Comparison of ENCODE assay signal across 23 mouse cellular contexts in the genomic region with DNA sequence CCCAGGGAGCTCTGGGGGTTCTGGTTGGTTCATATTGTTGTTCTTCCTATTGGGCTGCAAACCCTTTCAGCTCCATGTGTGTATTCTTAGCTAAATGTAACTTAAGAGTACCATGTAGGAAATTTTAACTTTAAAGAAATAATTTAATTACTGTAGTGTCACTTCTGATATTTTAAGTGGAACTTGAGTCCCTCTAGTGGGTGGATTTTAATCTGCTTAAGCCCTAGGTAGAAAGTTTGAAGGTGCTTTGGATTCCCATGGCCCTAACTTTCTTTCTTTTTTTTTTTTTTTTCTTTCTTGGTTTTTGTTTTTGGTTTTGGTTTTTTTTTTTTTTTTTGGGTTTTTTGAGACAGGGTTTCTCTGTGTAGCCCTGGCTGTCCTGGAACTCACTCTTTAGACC. TPM values are rescaled to one million over a fixed set of nuclear protein-coding genes. Genes with fewer than 3 reads are reported as not detected.
DNase-seq lines count a peak whose midpoint lies in the region; TF ChIP-seq lines count a peak whose summit lies in the region.
"Had no signal": no experiment of that assay in that cellular context is flagged by ENCODE, and none has a peak within 500 bp of the region (broad histone marks: within the 10 kb centered on the region; RNA-seq: fewer than 3 reads in every experiment).

No protein-coding gene starts in this region.

- no peak overlapping the region for H3K27ac ChIP-seq in gastrocnemius, adult 2 months
- H3K27ac ChIP-seq in layer of hippocampus, adult 2 months, result no peak overlapping the region
- no peak overlapping the region for H3K27ac ChIP-seq in limb, embryonic 10.5 days
- H3K27ac ChIP-seq: macrophage; neural tube, embryonic 15.5 days had no signal

- intact Hi-C loops in gastrocnemius, adult 2 months (cut with DNase I), result loop anchor here (5.0 kb wide), 1 partner anchor 183 kb away; no protein-coding TSS in a partner anchor
- intact Hi-C loops in gastrocnemius, postnatal 14 days (cut with DNase I; ENCODE audit: low total_unique reads), result no loop called here
- intact Hi-C loops in left cerebral cortex, postnatal 36 days (cut with DNase I), result no loop called here

- no peaks in the 10 kb centered on the region for H3K9me3 ChIP-seq in limb, embryonic 10.5 days (replicated peaks)
- H3K9me3 ChIP-seq: heart, embryonic 12.5 days; neural tube, embryonic 15.5 days had no signal

- DNase-seq in gastrocnemius, adult 2 months, result no peak
- DNase-seq in gastrocnemius, postnatal 14 days, result no peak
- no peak for DNase-seq in layer of hippocampus, adult 2 months (ENCODE audit: low spot score in 2 of 2)
- no peak for DNase-seq in layer of hippocampus, postnatal 10 days (ENCODE audit: low spot score in 2 of 2)
- DNase-seq in 3T3-L1 (ENCODE audit: low read depth, low spot score) (peak; percentile 29), adipocyte (ENCODE audit: low spot score) (peak; percentile 43)
- DNase-seq in left cerebral cortex, postnatal 36 days (ENCODE audit: low spot score in 2 of 2), result no peak
- no peak for DNase-seq in limb, embryonic 10.5 days (ENCODE audit: low spot score)
- DNase-seq: adrenal gland, postnatal 14 days; cerebellum, adult 18-20 months; cerebellum, postnatal 25 days; embryo, embryonic 11 days; heart, postnatal 4 days; kidney, adult 8-10 months; kidney, postnatal 4 days; lung, adult 2 months; spleen, adult 18-20 months; thymus, adult 18-20 months; thymus, postnatal 4 days had no signal

- no peaks in the 10 kb centered on the region for H3K27me3 ChIP-seq in limb, embryonic 10.5 days (ENCODE audit: low read depth, poor library complexity, severe bottlenecking)
- H3K27me3 ChIP-seq: heart, embryonic 12.5 days; neural tube, embryonic 15.5 days had no signal

- H3K4me1 ChIP-seq in limb, embryonic 10.5 days, result 0 out of 2 replicates have a peak, but pooled peaks cover 3% of the 10 kb centered on the region
- H3K4me1 ChIP-seq: neural tube, embryonic 15.5 days had no signal

- no peak overlapping the region for H3K4me3 ChIP-seq in gastrocnemius, adult 2 months
- H3K4me3 ChIP-seq in layer of hippocampus, adult 2 months, result no peak overlapping the region
- H3K4me3 ChIP-seq in limb, embryonic 10.5 days, result no peak overlapping the region
- H3K4me3 ChIP-seq: heart, embryonic 12.5 days; myocyte; neural tube, embryonic 15.5 days had no signal

- H3K36me3 ChIP-seq in limb, embryonic 10.5 days, result peaks cover 84% of the 10 kb centered on the region

- TF ChIP-seq CTCF in gastrocnemius, adult 2 months (IDR thresholded peaks at IDR 0.05), result peak; percentile 40
- TF ChIP-seq CTCF in layer of hippocampus, adult 2 months (conservative IDR thresholded peaks at IDR 0.05), result peak; percentile 70

RNA-seq across cellular contexts. Expression of gene Mnt, which starts 14.9 kb away (rescaled TPM):
- total RNA-seq in gastrocnemius, adult 2 months (2021), result 10 to 100 TPM in 1 of 2 experiments, 1 to 10 TPM in 1; 6.1 to 11.6 TPM
- total RNA-seq in gastrocnemius, postnatal 14 days (2021), result 1 to 10 TPM; 5.4 to 6.1 TPM
- total RNA-seq in layer of hippocampus, adult 2 months (2021), result 10 to 100 TPM; 31.3 to 32.8 TPM
- total RNA-seq in layer of hippocampus, postnatal 10 days (2021), result 10 to 100 TPM; 31.9 to 34.6 TPM
- total RNA-seq in left cerebral cortex, postnatal 36 days (2021), result 10 to 100 TPM; 31.5 to 31.7 TPM
- 4.8 and 5.7 TPM in 2 replicates for polyA plus RNA-seq in limb, embryonic 10.5 days (2016; fragmentation: Nextera tagmentation; extraction: Ambion mirVana)

RNA-seq across cellular contexts. Expression of gene Mettl16, which starts 45.2 kb away (rescaled TPM):
- 10 to 100 TPM; 11.5 to 13.6 TPM for total RNA-seq in gastrocnemius, adult 2 months (2021)
- total RNA-seq in gastrocnemius, postnatal 14 days (2021), result 1 to 10 TPM; 8.5 to 9.2 TPM
- total RNA-seq in layer of hippocampus, adult 2 months (2021), result 10 to 100 TPM; 31.2 to 31.3 TPM
- total RNA-seq in layer of hippocampus, postnatal 10 days (2021), result 10 to 100 TPM; 22.5 to 24.3 TPM
- total RNA-seq in left cerebral cortex, postnatal 36 days (2021), result 10 to 100 TPM; 19.8 to 26.7 TPM
- polyA plus RNA-seq in limb, embryonic 10.5 days (2016; fragmentation: Nextera tagmentation; extraction: Ambion mirVana), result 72.4 and 73.2 TPM in 2 replicates

Comparison
In these comparisons a context has a peak if more than half of its experiments do, and no peak if none do; other contexts are left out.
1. DNase-seq: peak in 3T3-L1 (single experiment) and adipocyte (single experiment); none in gastrocnemius, adult 2 months (single experiment), gastrocnemius, postnatal 14 days (single experiment), layer of hippocampus, adult 2 months (0 of 2), layer of hippocampus, postnatal 10 days (0 of 2), left cerebral cortex, postnatal 36 days (0 of 2) and limb, embryonic 10.5 days (single experiment).